Mouse (Mus musculus) left cerebral cortex, adult 18-20 months (tissue): ENCODE results near the gene St8sia1. TPM values are rescaled to one million over a fixed set of nuclear protein-coding genes. Genes with fewer than 3 reads are reported as not detected.
A peak's percentile ranks its signal among the peaks of the same experiment; 100 is the strongest.

Experiments
- DNase-seq, 2 experiments: peaks; one replicate each; pipeline ENCODE4 v3.0.0; 2021 to 2022; ENCODE audit warnings: low spot score in 2 of 2, mixed read lengths in 1 of 2
- total RNA-seq, 2 experiments: library from RNA; stranded (reverse); gene quantifications; 2 replicates each; pipeline ENCODE4 v1.2.3; 2021

St8sia1 gene
- total RNA-seq, 2 experiments from 2014 or later = 28.2 to 32.8 TPM

GRCm38 (mm10) chr6:142911263-142911662 lies 53.0 kb downstream of the St8sia1 start:
- DNase-seq = no peak

DNA sequence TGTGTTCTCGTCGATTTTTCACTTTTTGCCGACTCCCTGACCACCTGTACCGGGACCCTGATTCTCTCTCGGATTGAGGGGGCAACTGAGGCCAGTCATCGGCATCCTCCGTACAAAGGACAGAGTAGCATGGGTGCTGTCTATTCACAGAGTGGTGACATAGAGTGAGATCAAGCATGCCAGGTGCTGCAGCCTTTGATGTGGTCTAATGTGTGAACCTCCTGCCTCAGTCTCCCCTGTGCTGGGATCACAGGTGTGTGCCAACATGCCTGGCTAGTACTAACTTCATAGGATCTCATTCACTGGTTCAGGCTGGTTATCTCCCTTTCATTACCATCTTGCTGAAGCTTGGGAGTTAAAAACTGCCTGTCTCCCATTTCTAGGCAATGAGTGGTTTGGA lies 53.5 kb downstream of the St8sia1 start:
- no peak for DNase-seq

DNA sequence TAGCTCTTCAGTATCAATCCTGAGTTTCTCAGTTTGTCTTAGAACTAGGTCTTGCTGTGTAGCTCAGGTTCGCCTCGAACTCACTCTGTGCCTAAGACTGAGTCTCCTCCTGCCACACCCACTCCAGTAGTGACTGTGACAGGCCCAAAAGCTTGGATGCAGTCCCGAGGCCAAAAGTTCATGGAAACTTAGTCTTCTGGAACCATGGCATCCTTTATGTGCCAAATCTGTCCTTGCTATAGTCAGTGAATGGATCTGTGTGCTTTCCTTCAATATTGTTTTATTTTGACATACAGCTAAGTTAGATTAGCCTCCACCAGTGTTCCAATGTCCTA lies 54.5 kb downstream of the St8sia1 start:
- no peak for DNase-seq

DNA sequence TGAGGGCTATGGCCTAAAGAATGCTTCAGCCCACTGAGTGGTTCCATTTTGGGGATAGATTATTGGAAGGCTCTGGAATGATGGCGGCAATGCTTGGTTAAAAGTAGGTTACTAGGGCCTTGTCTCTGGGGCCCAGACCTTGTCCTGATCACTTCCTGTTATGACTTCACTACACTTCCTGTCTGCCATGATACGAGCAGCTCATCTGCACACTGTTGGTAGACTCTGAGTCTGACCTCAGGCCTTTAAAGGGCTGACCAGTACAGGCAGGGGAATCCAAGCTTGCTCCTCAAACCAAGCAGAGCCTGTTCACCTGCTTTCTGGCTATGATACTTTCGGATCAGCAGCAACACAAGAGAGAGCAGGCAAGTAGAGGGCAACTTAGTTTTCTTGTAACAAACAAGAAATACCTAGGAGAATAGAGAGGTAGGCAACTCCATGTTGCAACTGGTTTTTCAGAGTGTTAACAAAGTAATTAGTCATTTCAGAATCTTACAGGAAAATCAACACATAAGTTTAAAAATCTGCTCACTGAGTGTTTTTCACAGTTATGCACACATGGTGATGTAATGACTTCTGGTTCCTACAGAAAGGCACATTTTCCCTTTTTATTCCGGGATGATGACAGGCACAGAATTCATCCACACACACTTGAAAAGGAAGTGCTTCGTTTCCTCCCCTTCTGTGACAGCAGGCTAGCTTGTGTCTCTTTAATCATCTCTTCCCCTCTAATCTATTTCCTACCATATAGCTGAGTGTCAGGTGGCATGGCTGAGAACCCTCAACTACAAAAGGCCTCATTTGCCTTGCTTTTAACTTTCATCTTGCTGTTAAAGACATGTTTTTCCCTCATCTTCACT lies 55.1 kb downstream of the St8sia1 start:
- no peak for DNase-seq

- no peak for DNase-seq
Measured at GRCm38 (mm10) chr6:142908412-142908811, 55.8 kb downstream of the St8sia1 start.

DNA sequence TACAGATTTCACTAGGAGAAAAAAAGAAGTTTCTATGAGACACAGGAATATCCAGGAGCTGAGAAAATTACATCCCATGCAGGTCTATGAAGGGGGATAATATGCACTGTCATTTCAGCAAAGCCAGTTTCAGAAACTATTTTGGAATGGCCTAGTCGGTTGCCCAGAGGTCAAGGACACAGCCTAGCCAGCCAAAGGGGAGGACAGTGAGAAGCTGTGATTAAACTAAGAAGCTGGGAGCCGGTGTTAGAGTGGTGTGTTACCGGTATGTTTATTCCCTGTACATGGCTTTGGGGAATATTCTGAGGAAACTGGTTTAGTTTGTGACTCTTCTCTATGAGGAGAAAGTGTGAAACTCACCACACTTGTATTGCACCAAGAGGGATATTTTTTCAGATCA lies 68.9 kb downstream of the St8sia1 start:
- no peak for DNase-seq

DNA sequence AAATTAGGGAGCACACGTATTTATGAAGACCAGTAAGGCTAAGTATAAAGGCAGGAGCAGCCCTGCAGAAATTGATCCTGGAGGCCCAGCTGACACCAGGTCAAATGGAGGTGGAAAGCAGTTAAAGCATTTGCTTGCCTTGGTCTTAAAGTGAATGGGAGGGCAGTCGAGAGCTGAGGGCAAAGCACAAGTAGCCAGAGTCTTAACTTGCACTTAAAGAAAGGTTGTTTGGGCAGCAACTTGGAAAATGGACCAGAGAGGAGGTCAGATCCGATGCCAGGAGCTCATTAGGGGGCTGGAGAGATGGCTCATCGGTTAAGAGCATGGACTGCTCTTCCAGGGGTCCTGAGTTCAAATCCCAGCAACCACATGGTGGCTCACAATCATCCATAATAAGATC lies 70.5 kb downstream of the St8sia1 start:
- DNase-seq = no peak

DNA sequence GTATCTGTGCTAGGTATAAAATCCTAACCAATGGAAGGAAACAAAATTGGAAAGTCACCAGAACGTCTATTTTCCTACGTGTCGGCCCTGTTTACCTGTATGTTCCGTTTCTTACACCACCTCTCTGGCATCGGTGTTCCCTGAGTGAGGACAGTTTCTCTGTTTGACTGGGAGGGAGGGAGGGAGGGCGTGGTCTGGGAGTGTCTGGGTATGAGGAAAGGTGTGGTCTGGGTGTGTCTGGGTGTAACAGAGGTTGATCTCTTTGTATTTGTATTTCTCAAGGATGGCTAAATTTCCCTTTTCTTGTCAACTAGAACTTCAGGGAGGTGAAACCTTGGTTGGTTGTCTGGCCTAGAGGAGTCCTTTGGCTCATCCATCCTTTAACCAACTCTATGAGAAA lies 73.9 kb downstream of the St8sia1 start:
- DNase-seq = no peak

DNA sequence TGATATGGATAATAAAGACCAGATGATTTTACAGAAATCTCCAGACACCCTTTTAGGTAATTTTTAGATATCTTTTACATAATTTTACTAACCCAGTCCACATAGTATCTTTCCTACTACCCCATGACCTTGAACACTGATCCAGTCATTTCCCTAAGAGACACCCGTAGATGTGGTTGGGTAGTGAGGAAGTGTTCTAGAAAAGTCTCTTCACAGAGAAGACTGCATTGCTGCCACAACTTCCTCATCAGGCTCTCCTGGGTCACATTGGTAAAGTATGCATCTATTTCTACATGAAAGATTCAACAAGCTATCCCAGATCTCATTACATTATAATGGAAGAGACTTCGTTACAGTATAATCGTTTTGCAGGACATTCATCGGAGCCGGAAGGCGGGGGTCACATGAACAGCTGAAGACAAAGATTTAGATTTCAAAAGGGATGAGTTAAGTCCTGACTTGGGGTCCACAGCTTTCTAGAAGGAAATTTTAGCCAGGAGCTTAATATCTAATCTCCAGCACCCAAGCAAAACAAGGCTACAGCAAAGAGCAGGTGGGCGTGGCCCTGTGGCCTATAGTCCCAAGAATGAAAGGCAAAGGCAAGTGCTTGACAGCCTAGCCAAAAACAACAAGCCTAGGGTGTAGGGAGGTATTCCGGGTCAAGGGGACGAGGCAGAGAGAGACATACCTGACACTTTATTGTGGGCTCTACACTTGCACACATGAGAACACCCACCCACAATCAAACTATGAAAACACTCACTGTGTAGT lies 75.1 kb downstream of the St8sia1 start:
- no peak for DNase-seq

DNA sequence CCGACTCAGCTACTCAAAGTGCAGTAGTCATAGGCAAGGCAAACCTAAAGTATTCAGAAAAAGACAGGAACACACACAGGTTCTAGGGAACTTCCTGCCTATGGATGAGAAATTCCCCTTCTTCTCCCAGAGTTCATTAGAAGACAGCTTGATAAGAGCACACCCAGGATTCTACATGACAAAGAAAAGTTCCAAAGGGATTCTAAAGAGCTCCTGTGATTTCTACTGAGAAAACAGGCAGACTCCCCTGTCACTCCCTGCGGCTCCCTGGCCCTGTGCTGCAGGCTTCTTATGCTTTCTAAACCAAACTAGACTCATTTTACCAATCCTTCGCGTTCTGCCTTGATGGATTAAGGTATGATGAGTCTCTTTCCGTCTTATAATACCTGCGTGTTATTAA lies 75.9 kb downstream of the St8sia1 start:
- DNase-seq = no peak

DNA sequence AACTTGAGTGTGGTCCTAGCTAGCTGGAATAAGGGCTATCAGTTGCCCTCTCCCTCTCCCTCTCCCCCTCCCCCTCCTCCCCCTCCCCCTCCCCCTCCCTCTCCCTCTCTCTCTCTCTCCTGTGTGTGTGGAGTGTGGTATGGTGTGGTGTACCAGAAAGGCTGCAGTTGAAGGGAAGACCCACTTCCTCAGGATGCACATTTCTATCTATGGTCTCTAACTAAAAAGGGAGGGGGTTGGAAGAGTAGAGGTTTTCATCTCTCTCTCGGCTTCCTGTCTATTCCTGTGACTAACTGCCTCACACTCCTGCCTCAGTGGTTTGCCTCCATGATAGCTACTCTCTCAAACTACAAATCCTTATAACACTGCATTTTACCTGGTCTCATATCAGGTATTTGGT lies 76.9 kb downstream of the St8sia1 start:
- DNase-seq = no peak

DNA sequence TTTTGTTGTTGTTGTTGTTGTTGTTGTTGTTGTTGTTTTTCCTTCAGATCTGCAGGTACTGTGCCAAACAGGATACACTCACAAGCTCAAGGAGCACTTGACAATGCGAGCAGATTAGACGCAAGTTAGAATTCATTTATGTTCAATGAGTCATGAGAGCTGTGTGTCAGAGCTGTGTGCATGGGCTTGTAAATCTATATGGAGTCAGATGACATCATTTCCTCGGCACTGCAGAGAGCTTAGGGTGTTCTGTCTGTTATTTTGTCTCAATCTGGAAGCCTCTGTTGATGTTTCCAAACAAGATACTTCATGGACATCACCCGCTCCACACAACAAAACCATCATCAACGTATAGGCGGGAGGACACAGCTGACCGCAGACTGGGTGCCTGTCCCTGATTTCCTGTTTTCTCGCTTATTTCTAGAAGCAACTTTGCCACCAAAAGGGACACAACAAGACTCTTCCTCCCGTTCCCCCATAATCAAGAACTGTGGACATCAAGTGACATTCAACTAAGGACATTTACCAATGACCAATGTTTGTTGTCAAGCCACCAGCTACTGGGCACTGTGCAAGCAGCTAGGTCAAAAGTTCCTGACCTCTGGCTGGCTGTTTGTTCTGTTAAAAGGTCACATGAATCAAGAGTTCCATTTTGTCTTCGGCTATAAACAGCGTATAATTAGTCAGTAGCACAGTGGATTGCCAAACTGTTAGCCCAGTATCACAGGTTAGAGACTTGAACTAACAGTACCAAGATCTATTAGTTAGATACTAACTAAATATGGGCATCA lies 78.7 kb downstream of the St8sia1 start:
- DNase-seq = no peak

GRCm38 (mm10) chr6:142884128-142884527 lies 80.1 kb downstream of the St8sia1 start:
- DNase-seq = no peak

- no peak for DNase-seq
Measured at GRCm38 (mm10) chr6:142880849-142881470, 83.3 kb downstream of the St8sia1 start.

DNA sequence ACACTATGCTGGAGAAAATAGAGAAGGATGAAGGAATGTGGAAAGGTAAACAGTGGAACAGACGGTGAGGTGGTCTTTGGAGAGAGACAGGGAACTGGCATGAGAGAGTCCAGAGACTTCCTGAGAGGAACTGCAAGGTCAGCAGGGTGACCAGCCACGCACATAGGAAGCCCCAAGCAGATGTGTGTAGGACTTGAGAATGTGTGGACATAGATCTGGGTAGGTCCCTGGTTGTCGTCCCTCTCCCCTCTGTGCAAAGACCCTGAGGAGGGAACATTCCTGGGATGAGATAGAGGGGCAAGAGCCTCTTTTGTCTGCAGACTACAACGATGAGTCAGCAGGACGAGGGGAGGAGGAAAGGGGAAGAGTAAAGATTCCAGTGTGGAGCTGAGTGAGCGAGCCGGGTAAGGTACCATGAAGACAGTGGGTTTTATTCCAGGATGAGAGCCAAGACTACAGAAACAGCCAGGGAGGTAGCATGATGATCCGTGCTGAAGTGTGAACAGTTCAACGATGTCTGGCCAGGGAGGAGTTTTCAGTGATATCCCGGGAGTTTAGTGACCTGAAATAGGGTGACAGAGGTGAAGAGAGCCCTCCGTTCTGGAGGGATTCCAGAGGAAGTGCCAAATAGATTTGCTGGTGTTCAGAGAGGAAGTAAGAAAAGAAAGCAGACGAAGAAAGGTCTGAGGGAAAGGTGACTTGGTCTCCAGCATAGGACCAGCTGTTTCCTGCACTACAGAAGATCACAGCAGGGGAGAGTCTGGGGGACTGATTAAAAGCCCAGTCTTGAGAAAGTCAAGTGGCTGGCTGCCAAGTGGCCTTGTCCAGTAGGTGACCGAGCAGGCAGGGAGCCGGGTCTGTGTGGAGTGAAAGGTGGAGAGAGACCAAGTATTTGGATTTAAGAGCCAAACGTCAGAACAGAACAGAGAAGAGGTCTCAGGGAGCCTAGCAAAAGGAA lies 85.2 kb downstream of the St8sia1 start:
- peak in 1 of 2 experiments; percentile 12 for DNase-seq

DNA sequence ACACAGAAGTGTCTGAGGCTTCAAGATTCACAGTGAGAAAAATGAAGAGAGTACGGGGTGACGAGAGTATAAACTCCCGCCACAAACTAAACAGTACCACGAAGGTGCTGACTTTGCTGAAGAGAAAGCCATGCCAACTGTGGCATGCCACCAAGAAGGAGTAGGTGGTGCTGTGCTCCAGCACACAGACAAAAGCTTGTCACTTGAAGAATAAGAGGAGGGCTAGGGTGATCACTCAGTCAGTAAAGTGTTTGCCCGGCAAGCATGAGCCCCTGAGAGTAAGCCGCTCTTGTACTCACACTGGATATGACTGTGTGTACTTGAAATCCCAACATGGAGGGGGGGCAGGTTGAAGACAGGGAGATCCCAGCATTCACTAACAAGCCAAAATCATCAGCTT lies 87.0 kb downstream of the St8sia1 start:
- peak in 1 of 2 experiments; percentile 7 for DNase-seq

DNA sequence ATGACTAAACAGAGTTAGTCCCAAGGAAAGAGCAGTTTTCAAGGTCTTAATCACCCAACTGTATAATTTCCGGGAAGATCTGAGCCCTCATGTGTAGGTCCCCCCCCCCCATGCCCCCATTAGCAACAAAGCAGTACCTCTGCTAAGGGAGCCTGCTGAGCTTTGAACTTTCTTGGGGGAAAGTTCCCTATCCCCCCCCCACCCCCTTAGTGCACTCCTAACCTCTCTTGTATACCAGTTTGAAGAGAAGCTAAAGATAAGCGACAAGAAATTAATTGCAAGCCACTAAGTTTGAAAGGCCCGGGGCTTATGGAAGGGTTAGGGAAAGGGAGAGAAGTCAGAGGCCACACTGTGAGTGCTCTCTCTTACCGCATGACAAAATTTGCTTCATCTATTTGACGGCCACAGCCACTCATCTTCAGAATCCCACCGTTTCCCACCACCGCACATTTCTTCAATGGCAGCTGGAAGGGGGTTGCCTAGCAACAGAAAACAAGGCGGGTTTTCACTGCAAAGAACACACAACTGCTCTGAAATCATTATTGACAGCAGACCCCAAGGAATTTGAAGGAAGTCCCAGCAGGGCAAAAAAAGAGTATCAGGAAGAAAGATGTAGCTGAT lies 87.9 kb downstream of the St8sia1 start:
- DNase-seq = no peak

GRCm38 (mm10) chr6:142873795-142874563 lies 90.3 kb downstream of the St8sia1 start:
- DNase-seq = no peak
